ENCODE assay signal across 8 mouse cellular contexts in genomic region chr11:75654471-75655390, GRCm38 (mm10). TPM values are rescaled to one million over a fixed set of nuclear protein-coding genes. Genes with fewer than 3 reads are reported as not detected.
DNase-seq lines count a peak whose midpoint lies in the region; ATAC-seq and TF ChIP-seq lines count a peak whose summit lies in the region.

No protein-coding gene starts in this region.

- TF ChIP-seq EP300 in heart, postnatal 0 days (IDR thresholded peaks at IDR 0.05; ENCODE audit: low read depth), result no peak

- ATAC-seq in heart, postnatal 0 days (ENCODE audit: insufficient read depth, low read depth), result no peak
- peak; percentile 63 for ATAC-seq in liver, embryonic 13.5 days (ENCODE audit: low read depth)
- ATAC-seq in neural tube, embryonic 11.5 days (ENCODE audit: insufficient read depth, low FRiP score, low TSS enrichment), result no peak

- no peaks in the 10 kb centered on the region for H3K27me3 ChIP-seq in kidney, adult 2 months (replicated peaks; ENCODE audit: control insufficient read depth, insufficient read depth, low read length)
- H3K27me3 ChIP-seq in heart, postnatal 0 days (ENCODE audit: control insufficient read depth, insufficient read depth, low read length), result no peaks in the 10 kb centered on the region
- no peaks in the 10 kb centered on the region for H3K27me3 ChIP-seq in liver, embryonic 13.5 days
- peaks cover 18% of the 10 kb centered on the region for H3K27me3 ChIP-seq in neural tube, embryonic 11.5 days (ENCODE audit: control insufficient read depth, insufficient read depth, low read length)

- no peak for TF ChIP-seq POLR2A in kidney, adult 2 months (IDR thresholded peaks at IDR 0.05; ENCODE audit: low read depth, low read length)

- no peak for TF ChIP-seq CTCF in kidney, adult 2 months (conservative IDR thresholded peaks at IDR 0.05; ENCODE audit: insufficient read depth, insufficient read length, low read depth, low read length)
- no peak for TF ChIP-seq CTCF in heart, postnatal 0 days (IDR thresholded peaks at IDR 0.05; ENCODE audit: low read depth)

- H3K9ac ChIP-seq in heart, postnatal 0 days (replicated peaks; ENCODE audit: low read depth, low read length), result peak overlapping the region; percentile 92
- peak overlapping the region; percentile 84 for H3K9ac ChIP-seq in liver, embryonic 13.5 days
- peak overlapping the region; percentile 3 for H3K9ac ChIP-seq in neural tube, embryonic 11.5 days (ENCODE audit: low read length)

- peak overlapping the region; percentile 81 for H3K4me2 ChIP-seq in heart, postnatal 0 days (ENCODE audit: low read depth, low read length)
- H3K4me2 ChIP-seq in liver, embryonic 13.5 days, result peak overlapping the region; percentile 98
- peak overlapping the region; percentile 60 for H3K4me2 ChIP-seq in neural tube, embryonic 11.5 days (ENCODE audit: low read depth)

- WGBS in kidney, adult 2 months, result 48% methylated on average over 25 of the region's 25 CpGs
- 38% methylated on average over 25 of the region's 25 CpGs for WGBS in heart, postnatal 0 days
- WGBS in liver, embryonic 13.5 days (ENCODE audit: insufficient replicate concordance), result 15% methylated on average over 25 of the region's 25 CpGs
- WGBS in neural tube, embryonic 11.5 days, result 41% methylated on average over 25 of the region's 25 CpGs

- H3K27ac ChIP-seq in kidney, adult 2 months (ENCODE audit: insufficient read depth, low read depth, low read length), result peak overlapping the region; percentile 84
- H3K27ac ChIP-seq in heart, postnatal 0 days (ENCODE audit: low read depth), result peak overlapping the region; percentile 98
- peak overlapping the region; percentile 95 for H3K27ac ChIP-seq in liver, embryonic 13.5 days
- no peak overlapping the region for H3K27ac ChIP-seq in neural tube, embryonic 11.5 days (ENCODE audit: low read depth, low read length)

- no peaks in the 10 kb centered on the region for H3K36me3 ChIP-seq in kidney, adult 2 months (ENCODE audit: control insufficient read depth, insufficient read depth, low read length)
- peaks cover 26% of the 10 kb centered on the region for H3K36me3 ChIP-seq in heart, postnatal 0 days (replicated peaks; ENCODE audit: control insufficient read depth, insufficient read depth, low read length)
- peaks cover 27% of the 10 kb centered on the region for H3K36me3 ChIP-seq in liver, embryonic 13.5 days
- H3K36me3 ChIP-seq in neural tube, embryonic 11.5 days (ENCODE audit: control insufficient read depth, insufficient read depth, low read length), result no peaks in the 10 kb centered on the region

- peak; percentile 24 for DNase-seq in kidney, adult 2 months
- no peak for DNase-seq in kidney, postnatal 36 days
- DNase-seq in c-Kit-positive CD71-positive TER-119-negative erythroid progenitor cells, embryonic 14.5 days (ENCODE audit: low read depth), result peak; percentile 75
- peak; percentile 18 for DNase-seq in heart, postnatal 0 days (ENCODE audit: low spot score)
- DNase-seq in liver, embryonic 13.5 days, result peak; percentile 64
- DNase-seq in neural tube, embryonic 11.5 days (ENCODE audit: low spot score), result no peak
- DNase-seq in frontal cortex, postnatal 14 days (ENCODE audit: low spot score in 2 of 2), result no peak
- no peak for DNase-seq in urinary bladder, postnatal 10 days (ENCODE audit: low spot score)

- H3K4me3 ChIP-seq in kidney, adult 2 months (ENCODE audit: insufficient read depth, low read depth, low read length), result peak overlapping the region; percentile 78
- peak overlapping the region; percentile 85 for H3K4me3 ChIP-seq in heart, postnatal 0 days (ENCODE audit: low read depth, low read length)
- H3K4me3 ChIP-seq in liver, embryonic 13.5 days (replicated peaks), result peak overlapping the region; percentile 81
- H3K4me3 ChIP-seq in neural tube, embryonic 11.5 days (ENCODE audit: low read depth, low read length), result peak overlapping the region; percentile 35

- H3K9me3 ChIP-seq in heart, postnatal 0 days (replicated peaks; ENCODE audit: control insufficient read depth, low read length), result no peaks in the 10 kb centered on the region
- no peaks in the 10 kb centered on the region for H3K9me3 ChIP-seq in liver, embryonic 13.5 days (replicated peaks)
- no peaks in the 10 kb centered on the region for H3K9me3 ChIP-seq in neural tube, embryonic 11.5 days (ENCODE audit: control insufficient read depth, low read length)

- peaks cover 36% of the 10 kb centered on the region for H3K4me1 ChIP-seq in kidney, adult 2 months (ENCODE audit: control insufficient read depth, insufficient read depth, low read length)
- peaks cover 30% of the 10 kb centered on the region for H3K4me1 ChIP-seq in heart, postnatal 0 days (ENCODE audit: control insufficient read depth, insufficient read depth)
- peaks cover 69% of the 10 kb centered on the region for H3K4me1 ChIP-seq in liver, embryonic 13.5 days (replicated peaks)
- H3K4me1 ChIP-seq in neural tube, embryonic 11.5 days (ENCODE audit: control insufficient read depth, insufficient read depth, low read length), result peaks cover 20% of the 10 kb centered on the region

RNA-seq across cellular contexts. Expression of gene Myo1c, which starts 4.4 kb away (rescaled TPM):
- 88.9 and 99.7 TPM in 2 replicates for polyA plus RNA-seq in kidney, adult 2 months (2012; rRNA removed)
- 127 and 143 TPM in 2 replicates for total RNA-seq in heart, postnatal 0 days (2014; rRNA removed; ENCODE audit: low replicate concordance)
- polyA plus RNA-seq in heart, postnatal 0 days (2015; fragmentation: Nextera tagmentation; extraction: Ambion mirVana), result 40.4 and 45.2 TPM in 2 replicates
- 18.3 and 23.0 TPM in 2 replicates for polyA plus RNA-seq in liver, embryonic 13.5 days (2015; fragmentation: Nextera tagmentation; extraction: Ambion mirVana)
- 13.0 and 13.8 TPM in 2 replicates for polyA plus RNA-seq in neural tube, embryonic 11.5 days (2014; fragmentation: Nextera tagmentation; extraction: Ambion mirVana)

RNA-seq across cellular contexts. Expression of gene Inpp5k, which starts 23.9 kb away (rescaled TPM):
- polyA plus RNA-seq in kidney, adult 2 months (2012; rRNA removed), result 69.1 and 71.5 TPM in 2 replicates
- 55.9 and 64.6 TPM in 2 replicates for total RNA-seq in heart, postnatal 0 days (2014; rRNA removed; ENCODE audit: low replicate concordance)
- 28.7 and 29.2 TPM in 2 replicates for polyA plus RNA-seq in heart, postnatal 0 days (2015; fragmentation: Nextera tagmentation; extraction: Ambion mirVana)
- polyA plus RNA-seq in liver, embryonic 13.5 days (2015; fragmentation: Nextera tagmentation; extraction: Ambion mirVana), result 12.9 and 13.9 TPM in 2 replicates
- polyA plus RNA-seq in neural tube, embryonic 11.5 days (2014; fragmentation: Nextera tagmentation; extraction: Ambion mirVana), result 26.2 and 28.4 TPM in 2 replicates

RNA-seq across cellular contexts. Expression of gene Crk, which starts 24.3 kb away (rescaled TPM):
- 48.4 and 62.4 TPM in 2 replicates for polyA plus RNA-seq in kidney, adult 2 months (2012; rRNA removed)
- total RNA-seq in heart, postnatal 0 days (2014; rRNA removed; ENCODE audit: low replicate concordance), result 57.0 and 74.0 TPM in 2 replicates
- polyA plus RNA-seq in heart, postnatal 0 days (2015; fragmentation: Nextera tagmentation; extraction: Ambion mirVana), result 70.8 and 88.4 TPM in 2 replicates
- 37.1 and 41.6 TPM in 2 replicates for polyA plus RNA-seq in liver, embryonic 13.5 days (2015; fragmentation: Nextera tagmentation; extraction: Ambion mirVana)
- 125 and 134 TPM in 2 replicates for polyA plus RNA-seq in neural tube, embryonic 11.5 days (2014; fragmentation: Nextera tagmentation; extraction: Ambion mirVana)

Comparison
In these comparisons a context has a peak if more than half of its experiments do, and no peak if none do; other contexts are left out.
1. DNase-seq: peak in kidney, adult 2 months (single experiment), c-Kit-positive CD71-positive TER-119-negative erythroid progenitor cells, embryonic 14.5 days (single experiment), heart, postnatal 0 days (single experiment) and liver, embryonic 13.5 days (single experiment); none in kidney, postnatal 36 days (0 of 2), neural tube, embryonic 11.5 days (single experiment), frontal cortex, postnatal 14 days (0 of 2) and urinary bladder, postnatal 10 days (single experiment).
2. H3K4me3 ChIP-seq: peak in every context shown above with its lines; median percentile 85 in heart, postnatal 0 days; 81 in liver, embryonic 13.5 days; 78 in kidney, adult 2 months; 35 in neural tube, embryonic 11.5 days.
3. H3K9ac ChIP-seq: peak in every context shown above with its lines; median percentile 92 in heart, postnatal 0 days; 84 in liver, embryonic 13.5 days; 3 in neural tube, embryonic 11.5 days.
4. Peak in every context shown above with its lines, with median percentiles within 50 percentile points of each other: H3K4me2 ChIP-seq.